Mouse (Mus musculus) heart, embryonic 12.5 days (tissue): ENCODE measurements around the gene Tenm4. TPM values are rescaled to one million over a fixed set of nuclear protein-coding genes. Genes with fewer than 3 reads are reported as not detected.
"Not testable (repeated sequence)": the region's sequence is repeated elsewhere in the genome, so short reads cannot be mapped to it uniquely, and the experiment has no call there.

Experiments used
- ATAC-seq: fragments of 200-750 bp; cut with Nextera tagmentation; 2 replicates; pipeline ENCODE4 v1.8.0; 2017; ENCODE audit warnings: moderate TSS enrichment, moderate library complexity; ENCODE audit not compliant: insufficient number of reproducible peaks, low FRiP score
- H3K27ac ChIP-seq: fragments of 300-500 bp; sonication (generic); 2 replicates; pipeline ENCODE4 v1.5.1; 2016; ENCODE audit warnings: mild to moderate bottlenecking, moderate library complexity; ENCODE audit not compliant: poor library complexity, severe bottlenecking
- H3K27me3 ChIP-seq: fragments of 300-500 bp; sonication (generic); replicated peaks from 2 replicates; pipeline ENCODE4 v1.6.1; 2016; ENCODE audit warnings: mild to moderate bottlenecking, moderate library complexity
- H3K36me3 ChIP-seq: fragments of 300-500 bp; sonication (generic); 2 replicates; pipeline ENCODE4 v1.6.1; 2016; ENCODE audit warnings: mild to moderate bottlenecking, moderate library complexity
- H3K4me1 ChIP-seq: fragments of 300-500 bp; sonication (generic); replicated peaks from 2 replicates; pipeline ENCODE4 v1.6.1; 2016; ENCODE audit warnings: mild to moderate bottlenecking
- H3K4me2 ChIP-seq: fragments of 300-500 bp; sonication (generic); 2 replicates; pipeline ENCODE4 v1.6.1; 2016; ENCODE audit warnings: mild to moderate bottlenecking, moderate library complexity
- H3K4me3 ChIP-seq: fragments of 300-500 bp; sonication (generic); 2 replicates; pipeline ENCODE4 v1.5.1; 2016; ENCODE audit warnings: mild to moderate bottlenecking
- H3K9ac ChIP-seq: fragments of 300-500 bp; sonication (generic); 2 replicates; pipeline ENCODE4 v1.6.1; 2016; ENCODE audit warnings: mild to moderate bottlenecking, moderate library complexity
- H3K9me3 ChIP-seq: fragments of 300-500 bp; sonication (generic); replicated peaks from 2 replicates; pipeline ENCODE4 v1.6.1; 2016; ENCODE audit warnings: mild to moderate bottlenecking, moderate library complexity
- WGBS: fragments of 180-500 bp; shearing (Covaris S2); methylation state at CpG from one replicate; pipeline ENCODE4 v1.1.7; 2016; 5-methylcytosine and 5-hydroxymethylcytosine counted together
- polyA plus RNA-seq: library from polyadenylated mRNA; unstranded; fragments of >200 nt; fragmentation: Nextera tagmentation; extraction: Ambion mirVana; gene quantifications from 2 replicates; pipeline ENCODE4 v1.2.1, GENCODE M21; 2016

The Tenm4 gene
- polyA plus RNA-seq, 1 experiment from 2014 or later = 10.2 TPM

DNA sequence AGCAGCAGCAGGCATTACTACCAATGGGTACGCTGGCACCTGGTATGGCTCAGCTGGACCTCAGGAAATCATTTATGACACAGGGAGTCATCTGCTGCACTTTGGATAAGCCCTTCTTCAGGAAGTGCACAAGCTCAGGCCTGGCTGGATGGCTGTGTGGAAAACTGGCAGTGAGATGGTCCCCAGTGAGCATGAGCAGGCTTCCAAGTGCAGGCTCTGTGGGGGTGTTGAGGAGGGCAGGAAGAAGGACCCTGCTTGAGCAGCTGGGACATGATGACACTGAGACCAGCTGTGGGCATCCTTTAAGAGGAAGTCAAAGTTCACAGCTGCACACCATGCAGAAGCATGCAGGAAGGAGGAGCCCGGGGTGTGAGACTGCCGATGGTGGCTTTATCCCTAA, 455.3 kb downstream of the Tenm4 start:
- Histone ChIP-seq H3K4me2 (no peak overlapping the region), H3K27ac (no peak overlapping the region), H3K9ac (no peak overlapping the region), H3K36me3 (no peaks in the 10 kb centered on the region), H3K9me3 (no peaks in the 10 kb centered on the region), H3K4me3 (no peak overlapping the region), H3K4me1 (no peaks in the 10 kb centered on the region), H3K27me3 (peaks cover 17% of the 10 kb centered on the region)
- no peak for ATAC-seq
- WGBS = 82% methylated on average over 3 of the region's 3 CpGs

DNA sequence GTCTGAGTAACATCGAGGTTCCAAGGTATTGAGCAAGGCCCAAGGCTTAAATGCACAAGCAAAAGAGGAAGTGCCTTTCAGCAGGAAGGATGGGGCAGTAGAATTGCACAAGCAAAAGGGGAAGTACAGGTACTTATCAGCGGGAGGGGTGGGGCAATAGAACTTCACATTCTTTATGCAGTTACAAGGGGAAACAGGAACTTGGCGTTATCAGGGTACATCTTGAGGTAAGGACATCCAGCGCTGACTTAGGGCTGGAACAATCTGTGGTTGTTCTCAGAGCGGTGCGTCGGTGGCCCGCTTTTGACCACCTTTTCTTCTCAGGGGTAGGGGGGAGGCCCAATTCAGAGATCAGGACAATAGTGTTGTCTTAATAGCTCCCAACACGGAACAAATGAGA, 459.5 kb downstream of the Tenm4 start:
- H3K4me3 ChIP-seq, ATAC-seq, H3K4me2 ChIP-seq, H3K36me3 ChIP-seq, H3K27ac ChIP-seq, H3K9me3 ChIP-seq, H3K4me1 ChIP-seq, H3K9ac ChIP-seq: not testable (repeated sequence)
- 87% methylated on average over 9 of the region's 9 CpGs for WGBS
- H3K27me3 ChIP-seq = peaks cover 17% of the 10 kb centered on the region

DNA sequence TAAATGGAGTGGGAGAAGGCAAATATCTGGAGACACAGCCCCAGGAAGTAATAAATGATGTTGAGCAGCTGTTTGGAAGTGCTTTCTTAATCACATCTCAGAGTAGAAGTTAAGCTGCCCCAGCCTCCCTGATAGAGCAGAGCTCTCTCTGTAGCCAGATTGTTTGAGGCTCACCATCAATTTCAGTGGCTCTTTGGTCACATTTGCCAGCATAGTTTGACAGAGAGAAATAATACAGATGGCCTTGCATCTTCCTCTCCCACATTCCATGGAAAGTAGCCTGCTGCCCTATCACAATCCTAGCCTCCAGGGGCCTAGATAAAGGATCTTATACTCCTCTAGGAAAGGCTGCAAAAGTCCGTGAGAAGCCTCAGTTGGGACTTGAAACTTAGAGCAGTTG, 462.0 kb downstream of the Tenm4 start:
- peak; percentile 33; the same call in 1 of the 2 replicates for ATAC-seq
- Histone ChIP-seq H3K9ac (no peak overlapping the region), H3K4me1 (peaks cover 3% of the 10 kb centered on the region; the same call in 1 of the 2 replicates), H3K4me3 (no peak overlapping the region), H3K36me3 (no peaks in the 10 kb centered on the region), H3K4me2 (no peak overlapping the region), H3K9me3 (no peaks in the 10 kb centered on the region), H3K27ac (peak overlapping the region; percentile 23; the same call in 1 of the 2 replicates), H3K27me3 (peaks cover 13% of the 10 kb centered on the region)
- 21% methylated on average over 1 of the region's 1 CpGs for WGBS

DNA sequence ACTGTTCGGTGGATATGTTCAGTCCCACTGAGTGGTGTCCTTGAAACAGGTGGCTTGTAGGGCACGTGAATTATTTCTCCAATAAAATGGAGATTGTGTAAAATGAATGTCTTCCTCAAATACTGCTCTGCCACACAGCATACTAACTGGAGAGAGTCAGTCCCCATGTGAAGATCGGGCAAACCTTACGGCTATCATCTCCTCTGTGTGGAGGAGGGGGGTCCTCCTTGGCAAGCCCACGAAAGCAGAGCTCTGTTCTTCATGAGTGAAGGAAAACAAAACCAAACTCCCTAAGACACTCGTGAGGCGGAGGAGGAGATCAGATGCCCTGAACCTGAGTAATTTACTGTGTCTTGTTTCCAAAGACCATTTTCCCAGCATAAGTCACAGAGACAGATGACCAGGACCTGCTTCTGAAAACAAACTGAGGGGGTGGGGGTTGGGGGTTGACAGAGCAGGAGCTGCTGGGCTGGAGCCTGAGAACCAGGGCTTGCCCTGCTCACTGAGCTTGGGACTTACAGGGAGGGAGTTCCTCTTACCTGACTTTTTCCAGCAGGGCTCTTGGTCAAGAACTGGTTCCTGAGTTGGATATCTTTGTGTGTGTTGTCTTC, 464.9 kb downstream of the Tenm4 start:
- Histone ChIP-seq H3K4me2 (no peak overlapping the region), H3K27me3 (peaks cover 21% of the 10 kb centered on the region), H3K27ac (no peak overlapping the region), H3K9me3 (no peaks in the 10 kb centered on the region), H3K4me3 (no peak overlapping the region), H3K9ac (no peak overlapping the region), H3K4me1 (peaks cover 3% of the 10 kb centered on the region; the same call in 1 of the 2 replicates), H3K36me3 (no peaks in the 10 kb centered on the region)
- no peak for ATAC-seq
- WGBS = 58% methylated on average over 7 of the region's 7 CpGs

DNA sequence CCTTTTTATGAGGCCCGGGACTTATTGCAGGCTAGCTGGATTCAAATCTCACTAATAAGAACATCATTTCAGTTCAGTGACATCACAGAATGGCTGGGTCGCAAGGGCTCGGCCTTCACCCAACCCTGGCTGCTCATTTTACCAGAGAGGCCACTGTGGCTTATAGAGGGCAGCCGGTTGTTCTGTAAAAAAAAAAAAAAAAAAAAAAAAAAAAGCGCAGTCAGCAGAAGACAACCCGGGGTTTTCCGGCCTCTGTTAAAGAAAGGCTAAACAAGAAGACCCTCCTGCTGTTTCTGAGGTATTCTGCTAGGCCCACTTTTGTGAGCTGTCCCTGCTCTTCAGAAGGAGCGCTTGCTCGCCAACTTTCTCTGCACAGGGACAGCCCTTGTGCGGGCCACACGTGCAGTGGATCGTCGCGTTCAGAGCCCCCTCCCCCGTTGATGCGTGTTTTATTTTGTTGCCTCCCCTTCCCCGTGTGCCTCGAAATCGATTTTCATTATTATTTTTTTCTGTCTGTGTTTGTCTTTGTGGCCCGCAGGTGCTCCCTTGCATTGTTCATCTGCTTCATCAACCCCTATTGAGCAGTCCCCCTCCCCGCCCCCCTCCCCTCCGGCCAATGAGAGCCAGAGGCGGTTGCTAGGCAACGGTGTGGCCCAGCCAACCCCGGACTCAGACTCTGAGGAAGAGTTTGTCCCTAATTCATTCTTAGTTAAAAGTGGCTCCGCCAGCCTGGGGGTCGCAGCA, 472.6 kb downstream of the Tenm4 start:
- Histone ChIP-seq H3K27ac (no peak overlapping the region), H3K4me2 (peak overlapping the region; percentile 74), H3K36me3 (no peaks in the 10 kb centered on the region), H3K27me3 (peaks cover 77% of the 10 kb centered on the region), H3K9me3 (no peaks in the 10 kb centered on the region), H3K4me1 (peaks cover 41% of the 10 kb centered on the region), H3K4me3 (peak overlapping the region; percentile 37), H3K9ac (no peak overlapping the region)
- peak; percentile 81 for ATAC-seq
- WGBS = 4% methylated on average over 26 of the region's 27 CpGs

DNA sequence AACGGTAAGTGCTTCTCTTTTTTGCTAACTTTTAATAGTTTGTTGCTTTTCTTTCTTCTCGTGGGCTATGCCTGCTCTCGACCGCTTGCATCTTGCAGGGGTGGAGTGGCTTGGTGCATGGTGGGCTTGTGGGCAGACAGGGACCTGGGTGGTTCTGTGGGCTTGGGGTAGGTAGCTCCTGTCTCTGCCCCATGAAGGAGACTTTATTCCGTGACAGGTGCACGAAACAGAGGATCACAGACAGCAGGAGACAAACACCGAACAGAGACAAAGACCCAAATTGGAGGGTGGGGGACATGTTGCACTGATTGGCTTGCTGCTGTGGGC, 473.1 kb downstream of the Tenm4 start:
- Histone ChIP-seq H3K4me3 (peak overlapping the region; percentile 37), H3K9me3 (no peaks in the 10 kb centered on the region), H3K27me3 (peaks cover 75% of the 10 kb centered on the region), H3K36me3 (no peaks in the 10 kb centered on the region), H3K4me2 (peak overlapping the region; percentile 74), H3K27ac (no peak overlapping the region), H3K4me1 (peaks cover 42% of the 10 kb centered on the region), H3K9ac (no peak overlapping the region)
- no peak for ATAC-seq
- WGBS = 24% methylated on average over 7 of the region's 7 CpGs

DNA sequence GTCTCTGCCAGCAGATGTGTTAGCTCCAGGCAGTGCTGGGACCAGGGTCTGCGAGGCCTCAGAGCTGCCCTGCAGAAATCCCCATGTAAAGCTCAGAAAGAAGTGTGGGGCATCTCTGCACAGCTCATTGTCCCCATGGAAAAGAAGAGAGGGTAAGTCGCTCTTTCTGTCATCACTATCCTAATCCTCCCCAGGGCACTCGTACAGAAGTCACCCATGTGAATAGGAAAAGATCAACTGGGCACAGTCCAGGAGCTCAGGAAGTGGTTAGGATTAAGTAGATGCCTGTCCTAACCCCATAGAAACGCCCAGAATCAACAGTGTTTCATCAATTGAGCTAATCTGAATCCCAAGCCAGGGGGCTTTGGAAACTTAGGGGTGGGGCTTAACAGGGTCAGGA, 476.6 kb downstream of the Tenm4 start:
- no peaks in the 10 kb centered on the region for H3K9me3 ChIP-seq
- no peak overlapping the region for H3K4me3 ChIP-seq
- H3K36me3 ChIP-seq = no peaks in the 10 kb centered on the region
- peaks cover 80% of the 10 kb centered on the region for H3K27me3 ChIP-seq
- H3K4me2 ChIP-seq = no peak overlapping the region
- 21% methylated on average over 4 of the region's 4 CpGs for WGBS
- no peak overlapping the region for H3K9ac ChIP-seq
- H3K4me1 ChIP-seq = peaks cover 61% of the 10 kb centered on the region
- no peak overlapping the region for H3K27ac ChIP-seq
- ATAC-seq = no peak

DNA sequence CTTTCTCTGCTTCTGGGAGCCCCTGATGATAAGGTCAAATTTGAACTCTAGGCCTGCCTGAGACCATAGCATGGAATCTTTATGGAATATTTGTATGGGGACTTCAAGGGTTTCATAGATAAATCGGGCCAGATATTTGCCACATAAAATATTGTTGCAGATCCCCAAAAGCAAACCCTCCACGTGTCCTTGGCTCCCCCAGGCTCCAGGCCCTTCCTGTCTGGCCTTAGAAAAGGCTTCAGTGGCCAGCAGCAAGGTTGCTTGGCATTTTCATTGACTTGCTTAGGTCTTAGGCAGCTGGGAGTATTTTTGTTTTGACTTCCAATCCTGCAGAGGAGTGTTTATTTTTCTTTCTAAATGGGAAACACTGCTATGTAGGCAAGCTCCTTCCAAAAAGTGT, 477.6 kb downstream of the Tenm4 start:
- Histone ChIP-seq H3K4me1 (peaks cover 65% of the 10 kb centered on the region), H3K27ac (no peak overlapping the region), H3K9ac (no peak overlapping the region), H3K4me2 (no peak overlapping the region), H3K27me3 (peaks cover 82% of the 10 kb centered on the region), H3K9me3 (no peaks in the 10 kb centered on the region), H3K36me3 (no peaks in the 10 kb centered on the region), H3K4me3 (no peak overlapping the region)
- no peak for ATAC-seq
- 52% methylated on average over 2 of the region's 2 CpGs for WGBS

DNA sequence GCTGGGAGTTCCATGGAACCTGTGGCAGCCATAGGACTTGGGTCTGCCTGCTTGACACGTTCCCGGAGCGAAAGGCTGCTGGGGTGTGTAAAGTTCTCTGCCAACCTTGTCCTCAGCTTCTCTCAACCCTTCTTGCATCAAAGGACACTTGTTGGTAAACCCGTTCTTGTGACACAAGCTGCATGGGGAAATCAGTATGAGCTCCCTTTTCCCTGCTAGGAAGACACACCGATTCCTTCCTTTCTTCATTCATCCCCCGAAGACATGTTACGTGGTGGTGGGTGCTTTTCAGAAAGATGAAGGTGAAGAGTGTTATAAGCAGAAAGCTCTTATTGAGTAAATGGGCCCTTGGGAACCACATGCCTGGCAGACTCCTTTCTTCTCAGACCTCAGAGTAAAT, 478.1 kb downstream of the Tenm4 start:
- H3K27me3 ChIP-seq = peaks cover 85% of the 10 kb centered on the region
- H3K36me3 ChIP-seq = no peaks in the 10 kb centered on the region
- H3K4me1 ChIP-seq = peaks cover 64% of the 10 kb centered on the region
- WGBS = 75% methylated on average over 7 of the region's 7 CpGs
- ATAC-seq = no peak
- no peak overlapping the region for H3K9ac ChIP-seq
- no peak overlapping the region for H3K27ac ChIP-seq
- no peak overlapping the region for H3K4me2 ChIP-seq
- no peak overlapping the region for H3K4me3 ChIP-seq
- H3K9me3 ChIP-seq = no peaks in the 10 kb centered on the region

DNA sequence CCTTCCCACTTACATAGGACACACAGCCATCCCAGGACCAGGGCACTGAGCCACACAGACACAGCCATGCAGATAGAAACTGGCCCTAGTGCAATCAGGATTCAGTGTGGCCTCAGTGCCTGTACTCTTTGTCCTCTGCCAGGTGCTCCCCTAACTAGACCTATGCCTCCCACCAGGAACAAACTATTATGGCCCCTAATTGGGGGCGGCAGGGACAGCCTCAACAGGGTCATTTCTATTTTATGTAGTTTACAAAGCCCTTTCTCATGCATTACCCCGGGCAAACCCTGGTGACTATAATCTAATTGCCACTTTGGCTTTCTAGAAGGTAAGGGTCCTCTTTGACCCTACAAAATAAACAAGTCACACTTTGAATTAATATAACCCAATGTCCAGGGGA, 479.4 kb downstream of the Tenm4 start:
- Histone ChIP-seq H3K27ac (no peak overlapping the region), H3K9me3 (no peaks in the 10 kb centered on the region), H3K9ac (no peak overlapping the region), H3K27me3 (peaks cover 84% of the 10 kb centered on the region), H3K36me3 (no peaks in the 10 kb centered on the region), H3K4me3 (no peak overlapping the region), H3K4me1 (peaks cover 63% of the 10 kb centered on the region), H3K4me2 (no peak overlapping the region)
- WGBS = 63% methylated on average over 2 of the region's 2 CpGs
- no peak for ATAC-seq

DNA sequence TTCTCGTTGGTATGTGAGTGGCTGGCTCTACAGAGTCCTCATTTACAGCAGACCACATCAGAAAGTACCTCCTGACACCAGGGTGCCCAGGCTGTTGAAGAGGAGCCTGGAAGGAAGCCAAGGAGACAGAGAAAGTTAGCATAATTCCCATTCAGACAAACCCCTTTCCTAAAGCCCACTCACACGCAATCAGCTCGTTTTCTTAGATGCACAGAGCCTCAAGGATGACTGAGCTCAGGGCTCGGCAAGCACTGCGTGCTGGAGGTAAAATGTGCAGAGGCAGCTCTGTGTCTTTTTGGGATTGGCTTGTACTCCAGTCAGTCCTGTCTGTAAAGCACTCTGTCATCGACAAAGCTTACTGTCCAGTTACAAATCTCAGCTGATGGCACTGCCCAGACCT, 480.0 kb downstream of the Tenm4 start:
- H3K4me1 ChIP-seq = peaks cover 60% of the 10 kb centered on the region
- H3K36me3 ChIP-seq = no peaks in the 10 kb centered on the region
- no peak overlapping the region for H3K4me3 ChIP-seq
- peaks cover 85% of the 10 kb centered on the region for H3K27me3 ChIP-seq
- H3K27ac ChIP-seq = no peak overlapping the region
- no peak overlapping the region for H3K4me2 ChIP-seq
- no peak for ATAC-seq
- H3K9ac ChIP-seq = no peak overlapping the region
- H3K9me3 ChIP-seq = no peaks in the 10 kb centered on the region
- 34% methylated on average over 6 of the region's 6 CpGs for WGBS
